Mouse (Mus musculus) heart, postnatal 0 days (tissue): Measurements from ENCODE around the gene Podn. TPM values are rescaled to one million over a fixed set of nuclear protein-coding genes. Genes with fewer than 3 reads are reported as not detected.

ENCODE experiments used
- ATAC-seq: fragments of 200-750 bp; cut with Nextera tagmentation; 2 replicates; pipeline ENCODE4 v1.8.0; 2017; ENCODE audit warnings: low read depth, moderate number of reproducible peaks, moderate library complexity; ENCODE audit not compliant: insufficient read depth
- DNase-seq: peaks from one replicate; pipeline ENCODE4 v3.0.0-alpha.2; 2016; ENCODE audit warnings: low spot score
- H3K27ac ChIP-seq: fragments of 300-500 bp; sonication (generic); 2 replicates; pipeline ENCODE4 v1.5.1; 2014; ENCODE audit warnings: low read depth, mild to moderate bottlenecking
- H3K27me3 ChIP-seq: fragments of 300-500 bp; sonication (generic); 2 replicates; pipeline ENCODE4 v1.6.1; 2014; ENCODE audit warnings: low read length, mixed read lengths; ENCODE audit not compliant: control insufficient read depth, insufficient read depth
- H3K36me3 ChIP-seq: fragments of 300-500 bp; sonication (generic); replicated peaks from 2 replicates; pipeline ENCODE4 v1.6.1; 2014; ENCODE audit warnings: low read length, mixed read lengths; ENCODE audit not compliant: control insufficient read depth, insufficient read depth
- H3K4me1 ChIP-seq: fragments of 300-500 bp; sonication (generic); 2 replicates; pipeline ENCODE4 v1.6.1; 2014; ENCODE audit warnings: antibody characterized with exemption; ENCODE audit not compliant: control insufficient read depth, insufficient read depth
- H3K4me2 ChIP-seq: fragments of 300-500 bp; sonication (generic); 2 replicates; pipeline ENCODE4 v1.6.1; 2014; ENCODE audit warnings: low read depth, mild to moderate bottlenecking, low read length, moderate library complexity
- H3K4me3 ChIP-seq: fragments of 300-500 bp; sonication (generic); 2 replicates; pipeline ENCODE4 v1.5.1; 2014; ENCODE audit warnings: low read depth, low read length
- H3K9ac ChIP-seq: fragments of 300-500 bp; sonication (generic); replicated peaks from 2 replicates; pipeline ENCODE4 v1.6.1; 2014; ENCODE audit warnings: low read depth, low read length, mixed read lengths
- H3K9me3 ChIP-seq: fragments of 300-500 bp; sonication (generic); replicated peaks from 2 replicates; pipeline ENCODE4 v1.6.1; 2016; ENCODE audit warnings: low read length; ENCODE audit not compliant: control insufficient read depth
- CTCF ChIP-seq: IDR thresholded peaks from 2 replicates; pipeline ENCODE4 v1.5.1; 2016; ENCODE audit warnings: antibody characterized with exemption, control low read depth, low read depth
- EP300 ChIP-seq: IDR thresholded peaks from 2 replicates; pipeline ENCODE4 v1.6.1; 2016; ENCODE audit warnings: antibody characterized with exemption, low read depth
- WGBS: fragments of 180-500 bp; shearing (Covaris S2); extraction: QIAGEN DNeasy Blood & Tissue Kit; methylation state at CpG from one replicate; pipeline ENCODE4 v1.1.7; 2014; 5-methylcytosine and 5-hydroxymethylcytosine counted together
- polyA plus RNA-seq: library from polyadenylated mRNA; unstranded; fragments of >200 nt; fragmentation: Nextera tagmentation; extraction: Ambion mirVana; gene quantifications from 2 replicates; pipeline ENCODE4 v1.2.1, GENCODE M21; 2015
- total RNA-seq: library from RNA; depleted of rRNA; stranded (reverse); fragments of >200 nt; gene quantifications from 2 replicates; pipeline ENCODE4 v1.2.3, GENCODE M21; 2014; ENCODE audit warnings: low replicate concordance

Gene Podn
- total and polyA plus RNA-seq, 2 experiments from 2014 or later, result 0.53 to 5.0 TPM

GRCm38 (mm10) chr4:108007532-108008103 is 88.6 kb downstream of the Podn start:
- Histone ChIP-seq H3K27me3 (no peaks in the 10 kb centered on the region), H3K4me1 (no peaks in the 10 kb centered on the region; the same call in 1 of the 2 replicates), H3K9me3 (no peaks in the 10 kb centered on the region), H3K4me3 (no peak overlapping the region), H3K9ac (no peak overlapping the region), H3K4me2 (no peak overlapping the region), H3K27ac (no peak overlapping the region), H3K36me3 (no peaks in the 10 kb centered on the region)
- TF ChIP-seq CTCF (no peak), EP300 (no peak)
- WGBS, result 74% methylated on average over 7 of the region's 7 CpGs
- DNase-seq (no peak), ATAC-seq (no peak)

DNA sequence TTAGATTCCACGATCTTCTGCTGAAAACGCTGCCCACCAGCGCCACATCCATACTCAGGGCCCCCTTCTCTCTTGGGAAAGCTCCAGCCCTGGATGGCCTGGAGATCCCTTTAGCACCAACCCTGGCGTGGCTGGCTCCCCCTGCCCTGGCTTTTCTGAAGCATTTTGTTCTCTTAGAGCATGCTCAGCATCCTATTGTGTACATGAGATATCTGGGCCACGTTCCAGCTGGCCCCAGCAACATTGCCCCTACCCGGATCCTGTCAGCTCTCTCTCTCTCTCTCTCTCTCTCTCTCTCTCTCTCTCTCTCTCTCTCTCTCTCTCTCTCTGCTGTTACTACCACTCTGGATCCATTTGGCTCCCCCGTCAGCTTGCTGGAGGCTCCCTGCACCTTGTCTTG is 90.9 kb downstream of the Podn start:
- Histone ChIP-seq H3K9me3 (no peaks in the 10 kb centered on the region), H3K36me3 (no peaks in the 10 kb centered on the region), H3K4me2 (no peak overlapping the region), H3K27ac (no peak overlapping the region), H3K27me3 (no peaks in the 10 kb centered on the region), H3K4me3 (no peak overlapping the region), H3K9ac (no peak overlapping the region), H3K4me1 (no peaks in the 10 kb centered on the region; the same call in 1 of the 2 replicates)
- ATAC-seq (peak; percentile 70), DNase-seq (peak; percentile 41)
- TF ChIP-seq CTCF (no peak), EP300 (no peak)
- 37% methylated on average over 7 of the region's 7 CpGs for WGBS

DNA sequence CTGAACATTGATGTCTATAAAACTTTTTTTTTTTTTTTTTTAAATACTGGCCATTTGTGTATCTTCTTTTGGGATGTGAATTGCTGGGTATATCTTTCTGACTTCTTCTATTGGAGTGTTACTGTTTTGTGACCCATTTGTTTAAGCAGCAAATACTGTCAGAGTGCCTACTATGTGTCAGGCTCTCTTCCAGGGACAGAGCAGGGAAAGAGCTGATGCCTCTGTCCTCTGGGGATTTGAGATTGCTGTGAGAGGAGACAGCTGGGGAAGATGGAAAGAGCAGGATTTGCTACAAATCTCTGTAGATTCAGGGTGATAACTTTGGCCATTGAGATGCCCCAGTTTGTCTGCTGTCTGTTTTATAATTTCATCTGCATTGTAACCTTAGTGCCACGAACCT is 96.9 kb downstream of the Podn start:
- no peaks in the 10 kb centered on the region for H3K4me1 ChIP-seq
- no peaks in the 10 kb centered on the region for H3K36me3 ChIP-seq
- DNase-seq (no peak), ATAC-seq (no peak)
- no peak overlapping the region for H3K27ac ChIP-seq
- no peaks in the 10 kb centered on the region for H3K27me3 ChIP-seq
- no peak overlapping the region for H3K4me2 ChIP-seq
- WGBS, result 79% methylated on average over 1 of the region's 1 CpGs
- H3K9me3 ChIP-seq, result no peaks in the 10 kb centered on the region
- H3K9ac ChIP-seq, result no peak overlapping the region
- H3K4me3 ChIP-seq, result no peak overlapping the region
- TF ChIP-seq CTCF (no peak), EP300 (0 out of 2 replicates have a peak, but pooled peaks have one; percentile 1)

DNA sequence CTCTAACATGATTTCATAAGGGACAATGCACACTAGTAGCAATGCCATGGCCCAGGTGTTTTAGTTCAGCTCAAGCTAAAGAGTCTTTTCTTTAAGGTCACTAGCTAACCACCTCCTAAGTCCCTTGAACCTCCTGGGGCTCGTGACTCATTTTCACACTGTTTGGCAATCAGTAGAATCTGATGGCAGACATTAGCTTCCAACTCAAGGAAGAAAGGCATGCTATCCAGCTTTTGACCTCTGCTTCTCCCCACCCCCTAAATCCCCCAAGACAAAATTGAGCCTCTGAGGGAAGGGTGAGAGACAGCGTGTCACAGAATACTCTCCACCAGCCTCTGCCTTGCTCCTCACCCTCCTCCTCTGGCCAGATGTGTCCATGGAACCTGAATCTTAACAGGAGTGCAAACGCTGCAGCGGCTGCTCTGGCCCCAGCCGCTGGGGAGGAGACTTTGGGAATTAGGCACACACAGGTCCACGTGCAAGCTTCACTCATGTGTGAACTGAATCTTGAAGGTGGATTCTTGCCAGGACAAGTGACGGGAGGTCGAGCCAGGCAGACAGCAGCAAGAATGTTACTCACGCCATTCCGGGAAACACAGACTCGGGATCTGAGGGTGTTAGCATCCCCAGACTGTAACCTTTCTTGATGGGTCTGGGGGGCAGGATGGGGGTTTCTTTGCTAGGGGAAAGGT is 97.5 kb downstream of the Podn start:
- no peak overlapping the region for H3K4me3 ChIP-seq
- H3K27me3 ChIP-seq, result no peaks in the 10 kb centered on the region
- H3K9me3 ChIP-seq, result no peaks in the 10 kb centered on the region
- no peaks in the 10 kb centered on the region for H3K4me1 ChIP-seq
- no peak overlapping the region for H3K27ac ChIP-seq
- H3K4me2 ChIP-seq, result no peak overlapping the region
- DNase-seq (peak; percentile 58), ATAC-seq (peak; percentile 52)
- no peak overlapping the region for H3K9ac ChIP-seq
- no peaks in the 10 kb centered on the region for H3K36me3 ChIP-seq
- TF ChIP-seq CTCF (no peak), EP300 (peak; percentile 25; the same call in 1 of the 2 replicates)
- 26% methylated on average over 11 of the region's 11 CpGs for WGBS

GRCm38 (mm10) chr4:107996418-107996986 is 99.7 kb downstream of the Podn start:
- no peak for ATAC-seq
- Histone ChIP-seq H3K36me3 (no peaks in the 10 kb centered on the region), H3K9me3 (no peaks in the 10 kb centered on the region), H3K27me3 (no peaks in the 10 kb centered on the region), H3K4me3 (no peak overlapping the region), H3K9ac (no peak overlapping the region), H3K4me2 (no peak overlapping the region), H3K4me1 (peaks cover 5% of the 10 kb centered on the region), H3K27ac (no peak overlapping the region)
- no peak for DNase-seq
- TF ChIP-seq EP300 (no peak), CTCF (no peak)
- 95% methylated on average over 9 of the region's 9 CpGs for WGBS
